Mouse (Mus musculus) C2C12 (cell line): ENCODE results near the gene Nasp.
A peak's percentile ranks its signal among the peaks of the same experiment; 100 is the strongest.

Experiments used
- CEBPB ChIP-seq: IDR thresholded peaks from one replicate; pipeline ENCODE4 v1.6.1; 2011; ENCODE audit warnings: low read depth, mild to moderate bottlenecking, control low read depth, moderate library complexity
- CTCF ChIP-seq: IDR thresholded peaks from one replicate; pipeline ENCODE4 v1.5.1; 2011; ENCODE audit not compliant: control insufficient read depth, insufficient read depth, insufficient read length
- FOSL1 ChIP-seq: IDR thresholded peaks from one replicate; pipeline ENCODE4 v1.8.0; 2011; ENCODE audit warnings: mild to moderate bottlenecking, low read length; ENCODE audit not compliant: poor library complexity, insufficient read depth, severe bottlenecking
- MAX ChIP-seq: IDR thresholded peaks from one replicate; pipeline ENCODE4 v1.6.1; 2011; ENCODE audit warnings: mild to moderate bottlenecking, control low read depth
- MYOG ChIP-seq: IDR thresholded peaks from one replicate; pipeline ENCODE4 v1.6.1; 2011; ENCODE audit not compliant: control insufficient read depth, insufficient read length; ENCODE audit errors: extremely low read depth
- USF1 ChIP-seq: IDR thresholded peaks from one replicate; pipeline ENCODE4 v1.6.1; 2011; ENCODE audit warnings: low read depth, mild to moderate bottlenecking, control low read depth, moderate library complexity

DNA sequence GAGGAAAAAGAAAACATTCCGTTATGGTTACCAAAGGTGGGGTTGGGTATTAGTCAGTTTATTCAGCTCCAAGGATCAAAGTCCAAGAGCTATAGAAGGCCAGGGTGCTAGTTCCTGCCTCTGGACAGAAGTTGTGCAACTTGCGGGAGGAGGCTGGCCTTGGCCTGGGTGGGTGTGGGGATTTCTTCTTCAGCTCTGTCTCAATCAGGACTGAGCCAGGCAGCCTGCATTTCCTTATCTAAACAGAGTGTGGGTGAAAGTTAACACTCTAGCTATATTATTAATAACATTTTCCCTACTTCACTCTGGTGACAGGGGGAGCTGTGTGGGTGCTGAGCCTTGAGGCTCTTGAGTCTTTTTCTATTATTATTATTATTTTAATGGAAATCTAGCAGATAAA, 45.0 kb upstream of the Nasp start:
- TF ChIP-seq CEBPB (peak; percentile 70), CTCF (no peak), FOSL1 (no peak), USF1 (no peak), MYOG (no peak), MAX (no peak)
